Mouse (Mus musculus) midbrain, postnatal 0 days (tissue): ENCODE measurements around the gene Ppbp. TPM values are rescaled to one million over a fixed set of nuclear protein-coding genes. Genes with fewer than 3 reads are reported as not detected.
"Not testable (repeated sequence)": the region's sequence is repeated elsewhere in the genome, so short reads cannot be mapped to it uniquely, and the experiment has no call there.

Source experiments
- ATAC-seq: fragments of 200-750 bp; cut with Nextera tagmentation; 2 replicates; pipeline ENCODE4 v1.8.0; 2017; ENCODE audit warnings: moderate number of reproducible peaks, mild to moderate bottlenecking, moderate TSS enrichment, moderate library complexity; ENCODE audit not compliant: low FRiP score
- DNase-seq: peaks from one replicate; pipeline ENCODE4 v3.0.0-alpha.2; 2015; ENCODE audit warnings: low spot score
- H3K27ac ChIP-seq: fragments of 300-500 bp; sonication (generic); 2 replicates; pipeline ENCODE4 v1.5.1; 2014; ENCODE audit warnings: low read depth, mild to moderate bottlenecking, low read length, mixed read lengths
- H3K27me3 ChIP-seq: fragments of 300-500 bp; sonication (generic); 2 replicates; pipeline ENCODE4 v1.6.1; 2014; ENCODE audit warnings: low read length, control low read depth, mixed read lengths; ENCODE audit not compliant: insufficient read depth
- H3K36me3 ChIP-seq: fragments of 300-500 bp; sonication (generic); 2 replicates; pipeline ENCODE4 v1.6.1; 2014; ENCODE audit warnings: low read length, control low read depth, mixed read lengths; ENCODE audit not compliant: insufficient read depth
- H3K4me1 ChIP-seq: fragments of 300-500 bp; sonication (generic); 2 replicates; pipeline ENCODE4 v1.6.1; 2014; ENCODE audit warnings: mild to moderate bottlenecking, control low read depth, antibody characterized with exemption, low read length, mixed read lengths; ENCODE audit not compliant: insufficient read depth
- H3K4me2 ChIP-seq: fragments of 300-500 bp; sonication (generic); 2 replicates; pipeline ENCODE4 v1.6.1; 2014; ENCODE audit warnings: low read depth, mild to moderate bottlenecking, low read length, mixed read lengths; ENCODE audit not compliant: poor library complexity, severe bottlenecking
- H3K4me3 ChIP-seq: fragments of 300-500 bp; sonication (generic); 2 replicates; pipeline ENCODE4 v1.5.1; 2014; ENCODE audit warnings: low read depth, mild to moderate bottlenecking, low read length, moderate library complexity
- H3K9ac ChIP-seq: fragments of 300-500 bp; sonication (generic); replicated peaks from 2 replicates; pipeline ENCODE4 v1.6.1; 2014; ENCODE audit warnings: mild to moderate bottlenecking, low read length, moderate library complexity, mixed read lengths; ENCODE audit not compliant: poor library complexity, severe bottlenecking
- H3K9me3 ChIP-seq: fragments of 300-500 bp; sonication (generic); 2 replicates; pipeline ENCODE4 v1.6.1; 2016; ENCODE audit warnings: low read length, control low read depth
- CTCF ChIP-seq: IDR thresholded peaks from 2 replicates; pipeline ENCODE4 v1.5.1; 2016; ENCODE audit warnings: antibody characterized with exemption, mild to moderate bottlenecking
- WGBS: fragments of 180-500 bp; shearing (Covaris S2); extraction: QIAGEN DNeasy Blood & Tissue Kit; methylation state at CpG from one replicate; pipeline ENCODE4 v1.1.7; 2014; 5-methylcytosine and 5-hydroxymethylcytosine counted together
- microRNA-seq: library from miRNA; unstranded; fragments of <30 nt; microRNA quantifications from one replicate; pipeline ENCODE4, GENCODE M21; 2016; ENCODE audit warnings: borderline number of aligned reads
- polyA plus RNA-seq: library from polyadenylated mRNA; unstranded; fragments of >200 nt; fragmentation: Nextera tagmentation; extraction: Ambion mirVana; gene quantifications from 2 replicates; pipeline ENCODE4 v1.2.1, GENCODE M21; 2015
- total RNA-seq: library from RNA; depleted of rRNA; stranded (reverse); fragments of >200 nt; gene quantifications from 2 replicates; pipeline ENCODE4 v1.2.3, GENCODE M21; 2014; rRNA removed

The Ppbp gene
- total and polyA plus RNA-seq, 2 experiments from 2014 or later = 0.19 TPM; not detected in 1

- DNase-seq (no peak), ATAC-seq (no peak)
- H3K4me3 ChIP-seq = no peak overlapping the region
- peaks cover 3% of the 10 kb centered on the region for H3K4me1 ChIP-seq
- no peak for TF ChIP-seq CTCF
- no peaks in the 10 kb centered on the region for H3K27me3 ChIP-seq
- H3K4me2 ChIP-seq = no peak overlapping the region
- H3K27ac ChIP-seq = no peak overlapping the region
- H3K9ac ChIP-seq = no peak overlapping the region
- no peaks in the 10 kb centered on the region for H3K36me3 ChIP-seq
- H3K9me3 ChIP-seq = no peaks in the 10 kb centered on the region
- WGBS = 86% methylated on average over 8 of the region's 8 CpGs
These were observed 21.8 kb downstream of the Ppbp start for GRCm38 (mm10) chr5:90790074-90790502.

GRCm38 (mm10) chr5:90794195-90794625 lies 25.9 kb downstream of the Ppbp start, which contains the start of gene Cxcl15:
Gene Cxcl15, plus strand, starts transcription at chr5:90794534.
- Histone ChIP-seq H3K27me3 (no peaks in the 10 kb centered on the region), H3K36me3 (no peaks in the 10 kb centered on the region), H3K9me3 (no peaks in the 10 kb centered on the region), H3K9ac (no peak within 1 kb of the TSS), H3K4me3 (no peak within 1 kb of the TSS), H3K4me2 (no peak within 1 kb of the TSS), H3K4me1 (no peaks in the 10 kb centered on the region), H3K27ac (no peak within 1 kb of the TSS)
- 74% methylated on average over 5 of the region's 5 CpGs for WGBS
- no peak for TF ChIP-seq CTCF
- DNase-seq (no peak), ATAC-seq (no peak)

- not testable (repeated sequence) for H3K27me3 ChIP-seq, H3K9ac ChIP-seq, ATAC-seq, H3K4me2 ChIP-seq, H3K4me3 ChIP-seq, H3K36me3 ChIP-seq, DNase-seq, H3K4me1 ChIP-seq, H3K27ac ChIP-seq, H3K9me3 ChIP-seq
- WGBS = 96% methylated on average over 2 of the region's 2 CpGs
These were observed 27.1 kb downstream of the Ppbp start for GRCm38 (mm10) chr5:90795392-90795791.

- H3K4me1 ChIP-seq = no peaks in the 10 kb centered on the region
- H3K9me3 ChIP-seq = no peaks in the 10 kb centered on the region
- no peaks in the 10 kb centered on the region for H3K27me3 ChIP-seq
- no peak for TF ChIP-seq CTCF
- H3K36me3 ChIP-seq = no peaks in the 10 kb centered on the region
- DNase-seq = no peak
- H3K9ac ChIP-seq = no peak overlapping the region
- no peak overlapping the region for H3K27ac ChIP-seq
- H3K4me2 ChIP-seq = no peak overlapping the region
- no peak for ATAC-seq
- no peak overlapping the region for H3K4me3 ChIP-seq
These were observed 36.3 kb downstream of the Ppbp start for GRCm38 (mm10) chr5:90804574-90804973.

GRCm38 (mm10) chr5:90806050-90806449 lies 37.7 kb downstream of the Ppbp start:
- Histone ChIP-seq H3K4me3 (no peak overlapping the region), H3K9me3 (no peaks in the 10 kb centered on the region), H3K27me3 (no peaks in the 10 kb centered on the region), H3K4me1 (no peaks in the 10 kb centered on the region), H3K9ac (no peak overlapping the region), H3K27ac (no peak overlapping the region), H3K4me2 (no peak overlapping the region), H3K36me3 (no peaks in the 10 kb centered on the region)
- no peak for DNase-seq
- no peak for ATAC-seq
- no peak for TF ChIP-seq CTCF

- ATAC-seq (no peak), DNase-seq (no peak)
- Histone ChIP-seq H3K4me2 (no peak overlapping the region), H3K4me1 (no peaks in the 10 kb centered on the region), H3K9me3 (no peaks in the 10 kb centered on the region), H3K9ac (no peak overlapping the region), H3K4me3 (no peak overlapping the region), H3K27me3 (no peaks in the 10 kb centered on the region), H3K27ac (no peak overlapping the region), H3K36me3 (no peaks in the 10 kb centered on the region)
- WGBS = 89% methylated on average over 3 of the region's 3 CpGs
- no peak for TF ChIP-seq CTCF
These were observed 39.0 kb downstream of the Ppbp start for GRCm38 (mm10) chr5:90807176-90807950.

Small RNAs within 50 kb of the gene (microRNA-seq; reads per million reads assigned to microRNA genes)
- not detected for gene Gm24322

Other genes with a start within 250 kb of the Ppbp start
- not detected in 2 replicates for gene Afm, start 249.6 kb upstream of the Ppbp start, total RNA-seq
- gene Afm, start 249.6 kb upstream of the Ppbp start, polyA plus RNA-seq = not detected in 2 replicates
- gene 5830473C10Rik, start 207.4 kb upstream of the Ppbp start, total RNA-seq = 0.19 TPM in 1 of 2 replicates, not detected in the other
- 0.19 and 0.32 TPM in 2 replicates for gene 5830473C10Rik, start 207.4 kb upstream of the Ppbp start, polyA plus RNA-seq
- 1.9 and 2.5 TPM in 2 replicates for gene Rassf6, start 127.9 kb upstream of the Ppbp start, total RNA-seq
- 2.0 and 2.4 TPM in 2 replicates for gene Rassf6, start 127.9 kb upstream of the Ppbp start, polyA plus RNA-seq
- not detected in 2 replicates for gene Cxcl5, start 9.2 kb upstream of the Ppbp start, total RNA-seq
- gene Cxcl5, start 9.2 kb upstream of the Ppbp start, polyA plus RNA-seq = 0.25 and 0.28 TPM in 2 replicates
- 32.1 and 33.3 TPM in 2 replicates for gene Pf4, start 3.9 kb downstream of the Ppbp start, total RNA-seq
- 59.6 and 60.6 TPM in 2 replicates for gene Pf4, start 3.9 kb downstream of the Ppbp start, polyA plus RNA-seq
- gene Cxcl3, start 17.6 kb downstream of the Ppbp start, total RNA-seq = not detected in 2 replicates
- gene Cxcl3, start 17.6 kb downstream of the Ppbp start, polyA plus RNA-seq = 0.20 and 0.39 TPM in 2 replicates
- gene Cxcl15, start 26.0 kb downstream of the Ppbp start, total RNA-seq = not detected in 2 replicates
- gene Cxcl15, start 26.0 kb downstream of the Ppbp start, polyA plus RNA-seq = not detected in 2 replicates
- gene Cxcl1, start 122.7 kb downstream of the Ppbp start, total RNA-seq = not detected in 2 replicates
- gene Cxcl1, start 122.7 kb downstream of the Ppbp start, polyA plus RNA-seq = 0.56 and 0.78 TPM in 2 replicates
- not detected in 2 replicates for gene Cxcl2, start 135.4 kb downstream of the Ppbp start, total RNA-seq
- gene Cxcl2, start 135.4 kb downstream of the Ppbp start, polyA plus RNA-seq = 0.14 TPM in 1 of 2 replicates, not detected in the other
- 87.4 and 90.9 TPM in 2 replicates for gene Mthfd2l, start 162.6 kb downstream of the Ppbp start, total RNA-seq
- 54.6 and 54.9 TPM in 2 replicates for gene Mthfd2l, start 162.6 kb downstream of the Ppbp start, polyA plus RNA-seq